Mouse (Mus musculus): ENCODE data around the gene Olig1. TPM values are rescaled to one million over a fixed set of nuclear protein-coding genes. Genes with fewer than 3 reads are reported as not detected.

Olig1 gene
- polyA plus RNA-seq, 1 experiment from 2014 or later: 0.08 TPM

- Histone ChIP-seq H3K4me3 (replicated peaks; ENCODE audit: low read length) (no peak overlapping the region), H3K27me3 (ENCODE audit: control insufficient read depth, insufficient read depth, low read length) (no peaks in the 10 kb centered on the region; the same call in 1 of the 2 replicates), H3K4me1 (ENCODE audit: control insufficient read depth, insufficient read depth, low read length) (no peaks in the 10 kb centered on the region), H3K4me2 (ENCODE audit: low read depth, low read length) (no peak overlapping the region), H3K36me3 (ENCODE audit: control insufficient read depth, insufficient read depth, low read length) (no peaks in the 10 kb centered on the region), H3K27ac (ENCODE audit: low read length) (no peak overlapping the region), H3K9ac (ENCODE audit: low read length) (no peak overlapping the region), H3K9me3 (replicated peaks; ENCODE audit: control insufficient read depth, low read length) (no peaks in the 10 kb centered on the region)
- ATAC-seq (ENCODE audit: insufficient read depth, low FRiP score): no peak
- 87% methylated on average over 7 of the region's 7 CpGs for WGBS
Measured at GRCm38 (mm10) chr16:91299412-91299811, 29.8 kb downstream of the Olig1 start.

- H3K9me3 ChIP-seq (replicated peaks; ENCODE audit: control insufficient read depth, low read length): no peaks in the 10 kb centered on the region
- no peaks in the 10 kb centered on the region for H3K4me1 ChIP-seq (ENCODE audit: control insufficient read depth, insufficient read depth, low read length)
- no peak overlapping the region for H3K9ac ChIP-seq (ENCODE audit: low read length)
- H3K4me3 ChIP-seq (replicated peaks; ENCODE audit: low read length): no peak overlapping the region
- no peak for ATAC-seq (ENCODE audit: insufficient read depth, low FRiP score)
- peaks cover 3% of the 10 kb centered on the region; the same call in 1 of the 2 replicates for H3K27me3 ChIP-seq (ENCODE audit: control insufficient read depth, insufficient read depth, low read length)
- H3K4me2 ChIP-seq (ENCODE audit: low read depth, low read length): no peak overlapping the region
- H3K36me3 ChIP-seq (ENCODE audit: control insufficient read depth, insufficient read depth, low read length): no peaks in the 10 kb centered on the region
- WGBS: 48% methylated on average over 16 of the region's 16 CpGs
- H3K27ac ChIP-seq (ENCODE audit: low read length): no peak overlapping the region
Measured at GRCm38 (mm10) chr16:91300641-91301441, 31.3 kb downstream of the Olig1 start.

GRCm38 (mm10) chr16:91301454-91301853 is 31.9 kb downstream of the Olig1 start:
- H3K27ac ChIP-seq (ENCODE audit: low read length): no peak overlapping the region
- no peaks in the 10 kb centered on the region for H3K36me3 ChIP-seq (ENCODE audit: control insufficient read depth, insufficient read depth, low read length)
- WGBS: 55% methylated on average over 18 of the region's 18 CpGs
- H3K9me3 ChIP-seq (replicated peaks; ENCODE audit: control insufficient read depth, low read length): no peaks in the 10 kb centered on the region
- H3K9ac ChIP-seq (ENCODE audit: low read length): no peak overlapping the region
- H3K4me3 ChIP-seq (replicated peaks; ENCODE audit: low read length): no peak overlapping the region
- H3K27me3 ChIP-seq (ENCODE audit: control insufficient read depth, insufficient read depth, low read length): peaks cover 3% of the 10 kb centered on the region; the same call in 1 of the 2 replicates
- no peaks in the 10 kb centered on the region for H3K4me1 ChIP-seq (ENCODE audit: control insufficient read depth, insufficient read depth, low read length)
- no peak for ATAC-seq (ENCODE audit: insufficient read depth, low FRiP score)
- H3K4me2 ChIP-seq (ENCODE audit: low read depth, low read length): no peak overlapping the region

- Histone ChIP-seq H3K9me3 (replicated peaks; ENCODE audit: control insufficient read depth, low read length) (no peaks in the 10 kb centered on the region), H3K27ac (ENCODE audit: low read length) (no peak overlapping the region), H3K4me2 (ENCODE audit: low read depth, low read length) (no peak overlapping the region), H3K9ac (ENCODE audit: low read length) (no peak overlapping the region), H3K4me3 (replicated peaks; ENCODE audit: low read length) (no peak overlapping the region), H3K4me1 (ENCODE audit: control insufficient read depth, insufficient read depth, low read length) (no peaks in the 10 kb centered on the region), H3K36me3 (ENCODE audit: control insufficient read depth, insufficient read depth, low read length) (no peaks in the 10 kb centered on the region), H3K27me3 (ENCODE audit: control insufficient read depth, insufficient read depth, low read length) (peaks cover 3% of the 10 kb centered on the region; the same call in 1 of the 2 replicates)
- 43% methylated on average over 26 of the region's 26 CpGs for WGBS
- ATAC-seq (ENCODE audit: insufficient read depth, low FRiP score): no peak
Measured at GRCm38 (mm10) chr16:91303776-91304709, 34.5 kb downstream of the Olig1 start.

- Histone ChIP-seq H3K4me3 (replicated peaks; ENCODE audit: low read length) (no peak overlapping the region), H3K36me3 (ENCODE audit: control insufficient read depth, insufficient read depth, low read length) (no peaks in the 10 kb centered on the region), H3K9ac (ENCODE audit: low read length) (no peak overlapping the region), H3K4me1 (ENCODE audit: control insufficient read depth, insufficient read depth, low read length) (no peaks in the 10 kb centered on the region), H3K4me2 (ENCODE audit: low read depth, low read length) (no peak overlapping the region), H3K27ac (ENCODE audit: low read length) (no peak overlapping the region), H3K27me3 (ENCODE audit: control insufficient read depth, insufficient read depth, low read length) (peaks cover 3% of the 10 kb centered on the region; the same call in 1 of the 2 replicates), H3K9me3 (replicated peaks; ENCODE audit: control insufficient read depth, low read length) (no peaks in the 10 kb centered on the region)
- 68% methylated on average over 16 of the region's 16 CpGs for WGBS
- ATAC-seq (ENCODE audit: insufficient read depth, low FRiP score): no peak
Measured at GRCm38 (mm10) chr16:91305512-91306111, 36.0 kb downstream of the Olig1 start.

DNA sequence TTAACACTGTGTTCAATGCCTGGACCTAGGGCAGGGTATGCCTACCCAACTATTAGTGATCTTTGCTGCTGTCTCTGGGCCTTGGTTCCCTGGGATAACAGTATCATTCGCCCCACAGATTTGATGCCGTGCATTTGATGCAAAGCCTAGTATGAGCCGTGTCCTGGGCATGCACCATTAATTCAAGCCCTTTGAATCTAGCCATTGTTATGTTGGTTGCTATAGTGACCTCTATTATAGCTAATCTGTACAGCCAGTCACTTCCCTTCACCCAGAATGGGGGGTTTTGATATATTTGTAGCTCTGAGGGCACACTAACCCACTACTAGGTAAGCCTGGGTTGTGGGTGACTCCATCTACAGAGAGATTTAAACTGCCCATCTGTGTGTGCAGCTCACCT is 40.3 kb downstream of the Olig1 start:
- H3K4me2 ChIP-seq (ENCODE audit: low read depth, low read length): no peak overlapping the region
- no peak overlapping the region for H3K9ac ChIP-seq (ENCODE audit: low read length)
- no peaks in the 10 kb centered on the region for H3K4me1 ChIP-seq (ENCODE audit: control insufficient read depth, insufficient read depth, low read length)
- WGBS: 85% methylated on average over 3 of the region's 3 CpGs
- ATAC-seq (ENCODE audit: insufficient read depth, low FRiP score): no peak
- no peaks in the 10 kb centered on the region for H3K9me3 ChIP-seq (replicated peaks; ENCODE audit: control insufficient read depth, low read length)
- no peak overlapping the region for H3K27ac ChIP-seq (ENCODE audit: low read length)
- H3K36me3 ChIP-seq (ENCODE audit: control insufficient read depth, insufficient read depth, low read length): no peaks in the 10 kb centered on the region
- no peak overlapping the region for H3K4me3 ChIP-seq (replicated peaks; ENCODE audit: low read length)
- peaks cover 2% of the 10 kb centered on the region; the same call in 1 of the 2 replicates for H3K27me3 ChIP-seq (ENCODE audit: control insufficient read depth, insufficient read depth, low read length)

- no peak overlapping the region for H3K4me2 ChIP-seq (ENCODE audit: low read depth, low read length)
- H3K4me1 ChIP-seq (ENCODE audit: control insufficient read depth, insufficient read depth, low read length): no peaks in the 10 kb centered on the region
- no peak overlapping the region for H3K27ac ChIP-seq (ENCODE audit: low read length)
- no peak overlapping the region for H3K4me3 ChIP-seq (replicated peaks; ENCODE audit: low read length)
- WGBS: 60% methylated on average over 7 of the region's 7 CpGs
- no peaks in the 10 kb centered on the region for H3K36me3 ChIP-seq (ENCODE audit: control insufficient read depth, insufficient read depth, low read length)
- H3K9ac ChIP-seq (ENCODE audit: low read length): no peak overlapping the region
- H3K27me3 ChIP-seq (ENCODE audit: control insufficient read depth, insufficient read depth, low read length): no peaks in the 10 kb centered on the region; the same call in 1 of the 2 replicates
- no peak for ATAC-seq (ENCODE audit: insufficient read depth, low FRiP score)
- no peaks in the 10 kb centered on the region for H3K9me3 ChIP-seq (replicated peaks; ENCODE audit: control insufficient read depth, low read length)
Measured at GRCm38 (mm10) chr16:91312921-91313320, 43.3 kb downstream of the Olig1 start.

GRCm38 (mm10) chr16:91314114-91314775 is 44.7 kb downstream of the Olig1 start:
- no peaks in the 10 kb centered on the region for H3K4me1 ChIP-seq (ENCODE audit: control insufficient read depth, insufficient read depth, low read length)
- H3K27ac ChIP-seq (ENCODE audit: low read length): no peak overlapping the region
- ATAC-seq (ENCODE audit: insufficient read depth, low FRiP score): no peak
- no peaks in the 10 kb centered on the region; the same call in 1 of the 2 replicates for H3K27me3 ChIP-seq (ENCODE audit: control insufficient read depth, insufficient read depth, low read length)
- 9% methylated on average over 19 of the region's 19 CpGs for WGBS
- H3K4me3 ChIP-seq (replicated peaks; ENCODE audit: low read length): 0 out of 2 replicates have a peak overlapping the region, but pooled peaks have one; percentile 15
- peak overlapping the region; percentile 23 for H3K4me2 ChIP-seq (ENCODE audit: low read depth, low read length)
- no peaks in the 10 kb centered on the region for H3K9me3 ChIP-seq (replicated peaks; ENCODE audit: control insufficient read depth, low read length)
- no peak overlapping the region for H3K9ac ChIP-seq (ENCODE audit: low read length)
- H3K36me3 ChIP-seq (ENCODE audit: control insufficient read depth, insufficient read depth, low read length): no peaks in the 10 kb centered on the region

All from stomach, embryonic 16.5 days (tissue).